Mouse (Mus musculus): ENCODE data around the gene Olfr9. TPM values are rescaled to one million over a fixed set of nuclear protein-coding genes. Genes with fewer than 3 reads are reported as not detected.

The Olfr9 gene
- polyA plus RNA-seq, 1 experiment from 2014 or later = not detected

GRCm38 (mm10) chr10:129028343-129028742 lies 39.1 kb downstream of the Olfr9 start:
- H3K9ac ChIP-seq (ENCODE audit: low read depth, low read length) = no peak overlapping the region
- WGBS (ENCODE audit: insufficient replicate concordance) = 54% methylated on average over 2 of the region's 2 CpGs
- H3K4me3 ChIP-seq (ENCODE audit: low read depth, low read length) = no peak overlapping the region
- H3K27me3 ChIP-seq (ENCODE audit: control insufficient read depth, insufficient read depth, low read depth, low read length) = no peaks in the 10 kb centered on the region
- no peaks in the 10 kb centered on the region for H3K36me3 ChIP-seq (ENCODE audit: control insufficient read depth, insufficient read depth)
- no peak for ATAC-seq (ENCODE audit: low read depth)
- no peaks in the 10 kb centered on the region for H3K4me1 ChIP-seq (ENCODE audit: control insufficient read depth, low read depth, low read length)
- no peak overlapping the region for H3K4me2 ChIP-seq (ENCODE audit: low read depth, low read length)
- no peak overlapping the region for H3K27ac ChIP-seq (ENCODE audit: low read length)
- no peaks in the 10 kb centered on the region for H3K9me3 ChIP-seq (replicated peaks; ENCODE audit: control insufficient read depth, low read length)

- Histone ChIP-seq H3K36me3 (ENCODE audit: control insufficient read depth, insufficient read depth) (no peaks in the 10 kb centered on the region), H3K4me3 (ENCODE audit: low read depth, low read length) (no peak within 1 kb of the TSS), H3K27ac (ENCODE audit: low read length) (no peak within 1 kb of the TSS), H3K4me2 (ENCODE audit: low read depth, low read length) (no peak within 1 kb of the TSS), H3K9ac (ENCODE audit: low read depth, low read length) (no peak within 1 kb of the TSS), H3K27me3 (ENCODE audit: control insufficient read depth, insufficient read depth, low read depth, low read length) (no peaks in the 10 kb centered on the region), H3K9me3 (replicated peaks; ENCODE audit: control insufficient read depth, low read length) (no peaks in the 10 kb centered on the region), H3K4me1 (ENCODE audit: control insufficient read depth, low read depth, low read length) (no peaks in the 10 kb centered on the region)
- 43% methylated on average over 3 of the region's 3 CpGs for WGBS (ENCODE audit: insufficient replicate concordance)
- no peak for ATAC-seq (ENCODE audit: low read depth)
Measured at GRCm38 (mm10) chr10:129039796-129040195, 50.6 kb downstream of the Olfr9 start, which contains the start of gene Olfr764-ps1. Gene Olfr764-ps1, minus strand, starts transcription at chr10:129039896.

Other genes starting within 250 kb of the Olfr9 start
- 2.6 and 3.0 TPM in 2 replicates for gene Dgka, start 244.6 kb upstream of the Olfr9 start, polyA plus RNA-seq (2015; fragmentation: Nextera tagmentation; extraction: Ambion mirVana)
- 11.9 and 13.5 TPM in 2 replicates for gene Pym1, start 241.5 kb upstream of the Olfr9 start, polyA plus RNA-seq (2015; fragmentation: Nextera tagmentation; extraction: Ambion mirVana)
- 10.4 and 10.6 TPM in 2 replicates for gene Mmp19, start 198.5 kb upstream of the Olfr9 start, polyA plus RNA-seq (2015; fragmentation: Nextera tagmentation; extraction: Ambion mirVana)
- 18.8 TPM in 2 replicates for gene Dnajc14, start 185.4 kb upstream of the Olfr9 start, polyA plus RNA-seq (2015; fragmentation: Nextera tagmentation; extraction: Ambion mirVana)
- gene Tmem198b, start 185.1 kb upstream of the Olfr9 start, polyA plus RNA-seq (2015; fragmentation: Nextera tagmentation; extraction: Ambion mirVana) = 2.2 and 3.1 TPM in 2 replicates
- 84.4 and 94.9 TPM in 2 replicates for gene Sarnp, start 172.1 kb upstream of the Olfr9 start, polyA plus RNA-seq (2015; fragmentation: Nextera tagmentation; extraction: Ambion mirVana)
- gene Ormdl2, start 167.8 kb upstream of the Olfr9 start, polyA plus RNA-seq (2015; fragmentation: Nextera tagmentation; extraction: Ambion mirVana) = 68.5 and 69.3 TPM in 2 replicates
- gene Gdf11, start 97.7 kb upstream of the Olfr9 start, polyA plus RNA-seq (2015; fragmentation: Nextera tagmentation; extraction: Ambion mirVana) = 0.16 and 0.22 TPM in 2 replicates
- gene Cd63, start 88.4 kb upstream of the Olfr9 start, polyA plus RNA-seq (2015; fragmentation: Nextera tagmentation; extraction: Ambion mirVana) = 97.4 and 109 TPM in 2 replicates
- gene Rdh5, start 66.5 kb upstream of the Olfr9 start, polyA plus RNA-seq (2015; fragmentation: Nextera tagmentation; extraction: Ambion mirVana) = 20.8 and 21.9 TPM in 2 replicates
- 92.8 and 96.6 TPM in 2 replicates for gene Bloc1s1, start 65.4 kb upstream of the Olfr9 start, polyA plus RNA-seq (2015; fragmentation: Nextera tagmentation; extraction: Ambion mirVana)
- 0.39 and 0.83 TPM in 2 replicates for gene Itga7, start 55.6 kb upstream of the Olfr9 start, polyA plus RNA-seq (2015; fragmentation: Nextera tagmentation; extraction: Ambion mirVana)
- 0.22 TPM in 1 of 2 replicates, not detected in the other for gene Mettl7b, start 28.4 kb upstream of the Olfr9 start, polyA plus RNA-seq (2015; fragmentation: Nextera tagmentation; extraction: Ambion mirVana)
- not detected in 2 replicates for gene Olfr763, start 21.4 kb downstream of the Olfr9 start, polyA plus RNA-seq (2015; fragmentation: Nextera tagmentation; extraction: Ambion mirVana)
- not detected in 2 replicates for gene Olfr764-ps1, start 50.5 kb downstream of the Olfr9 start, polyA plus RNA-seq (2015; fragmentation: Nextera tagmentation; extraction: Ambion mirVana)
- not detected in 2 replicates for gene Olfr765, start 60.6 kb downstream of the Olfr9 start, polyA plus RNA-seq (2015; fragmentation: Nextera tagmentation; extraction: Ambion mirVana)
- not detected in 2 replicates for gene Olfr766-ps1, start 79.5 kb downstream of the Olfr9 start, polyA plus RNA-seq (2015; fragmentation: Nextera tagmentation; extraction: Ambion mirVana)
- gene Olfr767, start 93.5 kb downstream of the Olfr9 start, polyA plus RNA-seq (2015; fragmentation: Nextera tagmentation; extraction: Ambion mirVana) = not detected in 2 replicates
- not detected in 2 replicates for gene Olfr768, start 109.9 kb downstream of the Olfr9 start, polyA plus RNA-seq (2015; fragmentation: Nextera tagmentation; extraction: Ambion mirVana)
- gene Olfr769, start 128.4 kb downstream of the Olfr9 start, polyA plus RNA-seq (2015; fragmentation: Nextera tagmentation; extraction: Ambion mirVana) = not detected in 2 replicates
- not detected in 2 replicates for gene Olfr770, start 149.6 kb downstream of the Olfr9 start, polyA plus RNA-seq (2015; fragmentation: Nextera tagmentation; extraction: Ambion mirVana)
- gene Olfr771, start 175.3 kb downstream of the Olfr9 start, polyA plus RNA-seq (2015; fragmentation: Nextera tagmentation; extraction: Ambion mirVana) = not detected in 2 replicates
- not detected in 2 replicates for gene Olfr772, start 188.5 kb downstream of the Olfr9 start, polyA plus RNA-seq (2015; fragmentation: Nextera tagmentation; extraction: Ambion mirVana)
- gene Olfr773, start 198.0 kb downstream of the Olfr9 start, polyA plus RNA-seq (2015; fragmentation: Nextera tagmentation; extraction: Ambion mirVana) = not detected in 2 replicates
- not detected in 2 replicates for gene Olfr774, start 246.8 kb downstream of the Olfr9 start, polyA plus RNA-seq (2015; fragmentation: Nextera tagmentation; extraction: Ambion mirVana)

All from liver, embryonic 16.5 days (tissue).